Mouse (Mus musculus): Measurements from ENCODE around the gene Cntnap2.
A peak's percentile ranks its signal among the peaks of the same experiment; 100 is the strongest.
"Not testable (repeated sequence)": the region's sequence is repeated elsewhere in the genome, so short reads cannot be mapped to it uniquely, and the experiment has no call there.

Cntnap2 gene

DNA sequence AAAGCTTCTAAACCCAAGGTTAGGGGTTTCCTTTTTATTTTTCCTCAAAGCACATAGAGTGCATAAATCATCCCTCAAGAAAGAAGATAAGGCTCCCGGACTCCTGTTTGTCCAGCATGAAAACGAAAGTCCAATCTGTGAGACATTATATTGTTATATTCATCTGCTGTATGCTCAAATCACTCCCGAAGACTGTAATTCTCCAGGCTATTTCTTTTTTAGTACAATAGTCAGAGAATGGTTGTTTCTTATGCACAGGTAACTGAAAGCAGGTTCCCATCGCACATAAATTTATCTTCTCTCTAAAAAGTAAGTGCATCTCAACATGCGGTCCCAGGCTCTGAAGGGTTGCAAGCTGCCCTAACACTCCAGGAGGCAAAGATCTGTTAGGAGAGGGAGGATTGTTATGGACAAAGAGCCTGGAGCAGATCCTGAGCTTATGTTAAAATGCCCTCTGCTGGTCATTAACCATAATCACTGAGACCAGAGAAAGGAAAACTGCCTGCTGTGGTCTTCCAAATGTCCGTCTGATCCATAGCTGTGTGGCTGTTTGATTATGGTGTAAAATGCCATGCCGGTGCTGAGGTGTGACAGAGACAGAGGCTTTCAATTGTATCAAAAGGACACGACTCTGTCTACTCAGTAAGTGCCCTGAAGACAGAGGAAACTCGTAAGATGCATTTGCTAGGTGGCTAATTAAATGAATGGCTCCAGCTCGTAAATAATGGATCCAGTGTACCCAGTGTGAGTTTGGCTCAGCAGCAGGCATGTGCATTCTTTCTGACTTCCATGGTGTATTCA, 2116.4 kb downstream of the Cntnap2 start:
- DNase-seq (ENCODE audit: low spot score): peak; percentile 29

GRCm38 (mm10) chr6:47176157-47176555, 2117.0 kb downstream of the Cntnap2 start:
- DNase-seq (ENCODE audit: low spot score): not testable (repeated sequence)

DNA sequence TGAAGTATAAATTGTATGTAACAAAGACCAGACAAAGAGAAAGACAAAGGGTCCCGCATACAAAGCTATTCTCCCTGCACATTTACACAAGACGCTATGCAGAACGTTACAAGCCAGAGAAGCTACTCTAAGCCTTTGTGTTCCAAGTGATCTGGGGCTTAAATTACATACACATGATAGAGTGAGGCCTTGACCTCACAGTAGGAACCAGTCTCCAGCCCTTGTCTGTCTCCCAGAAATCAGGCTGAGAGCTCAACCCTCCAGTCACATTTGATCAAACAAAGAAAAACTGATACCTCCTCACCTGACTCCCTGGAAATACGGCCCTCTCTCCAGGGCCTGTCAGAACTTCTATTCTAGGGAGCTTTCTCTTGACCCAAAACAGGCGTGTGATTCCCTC, 2122.2 kb downstream of the Cntnap2 start:
- DNase-seq (ENCODE audit: low spot score): not testable (repeated sequence)

DNA sequence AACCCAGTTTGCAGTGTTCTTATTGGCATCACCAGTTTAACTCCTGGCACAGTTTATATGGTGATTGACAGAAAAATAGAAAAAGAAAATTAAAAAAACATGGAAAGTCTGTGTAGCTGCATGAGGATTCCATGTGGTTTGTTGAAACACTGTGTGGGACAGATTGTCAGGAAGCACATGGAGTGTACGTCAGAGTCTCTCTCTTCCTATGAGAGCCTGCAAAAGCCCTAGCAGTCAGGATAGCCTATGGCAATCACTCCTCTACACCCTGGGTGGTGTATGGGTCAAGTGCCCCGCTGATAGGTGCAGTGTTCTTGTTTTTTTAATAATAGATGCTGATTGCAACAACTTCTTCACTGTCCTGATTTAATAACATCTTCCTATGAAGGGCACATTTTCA, 2123.1 kb downstream of the Cntnap2 start:
- no peak for DNase-seq (ENCODE audit: low spot score)

GRCm38 (mm10) chr6:47182756-47183155, 2123.6 kb downstream of the Cntnap2 start:
- DNase-seq (ENCODE audit: low spot score): no peak

GRCm38 (mm10) chr6:47183850-47184249, 2124.7 kb downstream of the Cntnap2 start:
- not testable (repeated sequence) for DNase-seq (ENCODE audit: low spot score)

DNA sequence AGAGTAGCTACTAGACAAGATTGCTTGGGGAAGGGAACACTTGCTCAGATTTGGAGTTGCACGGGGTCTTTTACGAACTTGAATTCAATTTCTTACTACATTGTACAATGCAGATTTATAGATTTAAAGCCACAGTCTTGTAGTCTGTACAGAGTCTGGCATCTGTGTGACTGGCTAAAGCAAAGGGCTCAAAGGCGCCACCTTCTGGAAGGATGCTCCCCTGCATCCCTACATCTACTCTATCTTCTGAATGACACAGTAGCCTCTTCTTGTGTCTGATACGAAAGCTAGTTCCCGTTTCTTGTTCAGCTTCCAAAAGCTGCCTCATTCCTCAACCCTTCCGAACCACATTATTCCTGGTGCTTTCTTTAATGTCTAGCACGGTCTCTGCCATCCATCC, 2129.0 kb downstream of the Cntnap2 start:
- peak; percentile 35 for DNase-seq (ENCODE audit: low spot score)

- DNase-seq (ENCODE audit: low spot score): not testable (repeated sequence)
Measured at GRCm38 (mm10) chr6:47188596-47188995, 2129.4 kb downstream of the Cntnap2 start.

DNA sequence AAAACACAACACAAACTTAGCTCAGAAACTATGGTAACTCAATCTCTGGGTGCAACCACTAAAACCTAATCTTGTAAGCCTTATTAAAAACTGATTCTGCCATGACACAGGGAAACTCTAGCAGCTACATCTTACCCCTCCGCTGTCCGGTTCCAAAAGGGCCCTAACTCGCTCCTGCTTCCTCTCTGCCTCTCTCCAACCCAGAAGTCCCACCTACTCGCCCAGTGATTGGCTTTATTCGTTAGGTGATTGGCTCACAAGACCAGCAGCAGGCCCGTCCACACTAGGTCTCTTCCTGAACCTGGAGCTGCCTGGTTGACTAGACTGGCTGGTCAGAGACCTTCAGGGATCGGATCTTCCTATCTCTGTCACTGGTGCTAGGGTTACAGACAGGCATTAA, 2131.1 kb downstream of the Cntnap2 start:
- DNase-seq (ENCODE audit: low spot score): no peak

DNA sequence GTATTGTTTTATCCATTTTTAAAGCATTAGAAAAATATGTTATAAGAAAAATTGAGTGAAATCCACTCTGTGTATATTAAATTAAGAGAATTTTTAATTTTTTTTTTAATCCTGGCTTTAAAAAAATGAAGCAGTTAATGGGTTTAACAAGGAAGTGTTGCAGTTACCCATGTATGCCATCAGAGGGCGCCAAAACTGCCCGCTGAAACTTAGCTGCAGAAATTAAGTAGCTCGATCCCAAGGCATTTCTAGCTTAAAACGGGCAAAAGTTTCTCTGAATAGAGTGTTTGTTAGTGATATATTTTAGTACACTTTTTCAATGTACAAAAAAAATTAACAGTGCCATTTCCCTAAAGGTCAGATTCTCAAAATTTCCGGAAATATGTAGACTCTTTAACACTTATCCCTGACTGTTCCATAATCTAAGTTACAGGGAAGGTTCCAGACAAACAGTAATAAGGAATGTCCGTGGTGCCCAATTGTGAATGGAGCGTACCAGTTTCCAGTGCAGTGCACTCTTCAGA, 2132.2 kb downstream of the Cntnap2 start:
- DNase-seq (ENCODE audit: low spot score): peak; percentile 10

GRCm38 (mm10) chr6:47191940-47192339, 2132.8 kb downstream of the Cntnap2 start:
- DNase-seq (ENCODE audit: low spot score): no peak

- no peak for DNase-seq (ENCODE audit: low spot score)
Measured at GRCm38 (mm10) chr6:47192478-47192877, 2133.3 kb downstream of the Cntnap2 start.

- DNase-seq (ENCODE audit: low spot score): no peak
Measured at GRCm38 (mm10) chr6:47197570-47197969, 2138.4 kb downstream of the Cntnap2 start.

GRCm38 (mm10) chr6:47200671-47201070, 2141.5 kb downstream of the Cntnap2 start:
- DNase-seq (ENCODE audit: low spot score): no peak

DNA sequence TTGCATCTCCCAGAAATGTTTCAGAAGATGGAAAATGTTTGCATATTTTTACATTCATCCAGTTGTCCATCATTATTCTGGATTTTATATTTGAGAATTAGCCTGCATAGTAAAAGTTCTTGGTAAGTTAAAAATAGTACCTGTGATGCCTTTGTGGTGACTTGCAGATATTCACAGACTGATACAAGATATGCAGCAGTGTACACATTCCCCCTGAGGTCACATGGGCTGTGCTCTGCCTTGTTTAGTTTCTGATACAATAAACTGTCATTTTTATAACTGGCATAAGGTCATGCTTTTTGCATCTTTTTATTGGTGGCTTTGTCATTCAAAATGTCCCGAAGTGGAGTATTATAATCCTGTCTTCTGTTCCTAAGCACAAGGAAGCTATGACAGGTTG, 2148.9 kb downstream of the Cntnap2 start:
- no peak for DNase-seq (ENCODE audit: low spot score)

DNA sequence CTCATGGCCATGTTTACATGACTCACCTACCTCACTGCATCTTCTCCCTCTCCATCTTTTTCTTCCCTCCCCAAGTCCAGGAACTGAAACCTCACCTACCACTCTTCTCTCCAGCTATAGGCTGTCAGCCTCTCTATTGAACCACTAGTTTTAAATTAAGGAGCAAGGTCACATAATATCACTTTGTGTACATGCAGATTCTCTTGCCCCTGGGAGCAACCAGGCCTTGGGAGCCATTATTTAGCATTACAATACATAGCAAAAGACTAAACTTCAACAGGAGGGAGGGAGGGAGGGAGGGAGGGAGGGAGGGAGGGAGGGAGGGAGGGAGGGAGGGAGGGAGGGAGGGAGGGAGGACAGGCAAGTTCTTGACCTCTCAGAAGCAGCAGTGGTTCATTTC, 2155.6 kb downstream of the Cntnap2 start:
- no peak for DNase-seq (ENCODE audit: low spot score)

DNA sequence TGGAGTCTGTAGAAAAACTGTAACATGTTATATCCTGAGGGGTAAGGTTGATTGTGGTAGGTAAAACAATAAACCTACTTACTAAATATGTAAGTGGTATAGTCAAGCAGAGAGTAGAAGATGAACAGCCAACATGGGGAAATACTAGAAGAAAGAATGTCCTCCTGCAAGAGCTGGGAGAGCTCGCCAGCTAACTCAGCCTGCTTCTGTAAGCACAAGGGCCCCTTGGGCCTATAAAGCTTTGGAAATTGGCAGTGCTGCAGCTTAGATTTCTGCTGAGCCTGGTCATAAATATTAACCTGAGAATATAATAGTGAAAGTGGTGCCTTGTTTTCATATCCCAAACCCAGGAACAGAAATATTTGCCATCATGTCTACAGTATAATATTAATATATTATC, 2164.4 kb downstream of the Cntnap2 start:
- DNase-seq (ENCODE audit: low spot score): not testable (repeated sequence)

- DNase-seq (ENCODE audit: low spot score): not testable (repeated sequence)
Measured at GRCm38 (mm10) chr6:47225391-47225790, 2166.2 kb downstream of the Cntnap2 start.

DNA sequence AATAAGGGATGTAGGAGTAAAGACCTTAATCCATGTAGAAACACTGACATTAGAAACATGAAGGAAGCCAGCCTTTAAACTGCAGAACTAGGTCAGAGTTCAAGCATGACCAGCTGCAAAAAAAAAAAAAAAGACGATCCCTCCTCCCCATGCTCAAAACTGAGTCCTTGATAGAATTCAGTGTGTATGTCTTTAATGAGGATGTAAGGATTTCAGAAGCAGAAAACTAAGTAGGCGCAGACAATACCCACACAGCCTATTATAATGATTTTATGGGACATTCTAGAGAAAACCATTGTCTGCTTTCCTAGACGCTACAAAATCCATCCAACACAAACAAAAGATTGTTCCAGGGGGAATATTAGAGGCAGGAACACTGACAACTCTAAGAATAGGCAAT, 2168.4 kb downstream of the Cntnap2 start:
- no peak for DNase-seq (ENCODE audit: low spot score)

GRCm38 (mm10) chr6:47228676-47229317, 2169.6 kb downstream of the Cntnap2 start:
- no peak for DNase-seq (ENCODE audit: low spot score)

DNA sequence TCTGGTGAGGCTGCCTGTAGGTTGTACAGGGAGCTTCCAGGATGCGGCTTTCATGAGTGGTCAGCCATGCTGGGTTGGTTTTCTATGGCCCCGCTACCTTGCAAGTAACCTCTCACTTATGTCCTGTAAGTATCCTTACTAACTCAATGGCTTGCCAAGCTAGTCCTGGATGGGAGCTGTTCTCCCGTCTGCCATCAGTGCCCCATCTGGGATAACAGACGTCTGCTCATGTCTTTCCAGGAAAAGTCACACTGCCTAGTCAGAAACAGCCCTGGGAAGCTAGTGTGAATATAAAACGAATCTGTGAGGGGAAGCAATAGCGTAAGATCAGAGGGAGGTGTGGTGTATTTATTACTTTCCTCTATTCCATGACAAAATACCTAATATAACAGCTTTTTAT, 2172.4 kb downstream of the Cntnap2 start:
- peak; percentile 29 for DNase-seq (ENCODE audit: low spot score)

GRCm38 (mm10) chr6:47239376-47239921, 2180.3 kb downstream of the Cntnap2 start:
- no peak for DNase-seq (ENCODE audit: low spot score)

DNA sequence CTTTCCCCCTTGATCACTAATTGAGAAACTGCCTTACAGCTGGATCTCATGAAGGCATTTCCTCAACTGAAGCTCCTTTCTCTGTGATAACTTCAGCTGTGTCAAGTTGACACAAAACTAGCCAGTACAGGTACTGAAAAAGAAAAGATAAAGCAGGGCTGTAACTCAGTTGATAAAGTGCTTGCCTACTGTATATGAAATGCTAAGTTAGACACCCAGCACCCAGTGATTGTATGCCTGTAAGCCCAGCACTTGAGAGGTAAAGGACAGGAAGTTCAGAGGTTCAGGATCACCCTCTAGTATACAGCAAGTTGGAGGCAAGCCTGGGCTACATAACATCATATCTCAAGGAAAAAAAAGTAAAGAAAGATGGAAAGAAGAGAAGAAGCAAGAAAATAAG, 2182.2 kb downstream of the Cntnap2 start:
- no peak for DNase-seq (ENCODE audit: low spot score)

All from layer of hippocampus, adult 9-10 months (tissue).